Mouse (Mus musculus): ENCODE results near the gene Olfr1475.
"Not testable (repeated sequence)": the region's sequence is repeated elsewhere in the genome, so short reads cannot be mapped to it uniquely, and the experiment has no call there.

Gene Olfr1475

GRCm38 (mm10) chr19:13480096-13480495, at the start of gene Olfr1475:
TSS of gene Olfr1475 (minus strand) at chr19:13480196.
- no peak for DNase-seq (ENCODE audit: low read depth)

- no peak for DNase-seq (ENCODE audit: low read depth)
These were observed 47.6 kb upstream of the Olfr1475 start, which contains the start of gene Olfr1480 for GRCm38 (mm10) chr19:13527613-13528012. TSS of gene Olfr1480 (plus strand) at chr19:13527913.

GRCm38 (mm10) chr19:13500246-13500645, 20.2 kb upstream of the Olfr1475 start, which contains the start of gene Olfr1477:
TSS of gene Olfr1477 (plus strand) at chr19:13500546.
- no peak for DNase-seq (ENCODE audit: low read depth)

GRCm38 (mm10) chr19:13469265-13469664, 10.7 kb downstream of the Olfr1475 start, which contains the start of gene Olfr1474:
TSS of gene Olfr1474 (plus strand) at chr19:13469565.
- DNase-seq (ENCODE audit: low read depth), result not testable (repeated sequence)

- no peak for DNase-seq (ENCODE audit: low read depth)
These were observed 24.0 kb downstream of the Olfr1475 start, which contains the start of gene Olfr1472 for GRCm38 (mm10) chr19:13455986-13456385. TSS of gene Olfr1472 (minus strand) at chr19:13456086.

DNA sequence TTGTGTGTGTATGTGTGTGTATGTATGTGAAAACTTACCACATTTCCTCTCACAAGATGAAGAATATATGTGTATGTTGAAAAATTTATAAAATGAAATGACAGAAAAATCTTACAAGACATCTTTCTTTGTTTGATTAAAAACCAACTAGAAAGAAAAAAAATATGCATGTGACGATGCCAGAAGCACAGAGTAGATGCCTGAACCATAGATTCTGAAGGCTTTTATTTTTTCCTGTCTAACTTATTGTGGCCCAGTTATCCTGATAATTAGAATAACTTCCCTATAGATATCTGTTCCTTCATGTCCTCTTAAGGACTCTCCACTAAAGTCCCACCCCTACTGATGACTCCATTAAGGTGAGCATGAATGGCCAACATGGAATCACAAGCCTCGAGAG, 36.9 kb downstream of the Olfr1475 start, which contains the start of gene Olfr1471:
TSS of gene Olfr1471 (plus strand) at position 301 of the 400 bp plus-strand sequence.
- not testable (repeated sequence) for DNase-seq (ENCODE audit: low read depth)

Measured in NIH3T3 (cell line).